Mouse (Mus musculus) sigmoid colon, adult 10 weeks (tissue): ENCODE results near the gene Cyp4f39. TPM values are rescaled to one million over a fixed set of nuclear protein-coding genes. Genes with fewer than 3 reads are reported as not detected.

Experiments used
- polyA plus RNA-seq: library from polyadenylated mRNA; stranded (reverse); fragments of 350-450 nt; fragmentation: Illumina TruSeq; extraction: RNeasy Lipid Tissue Mini Kit (QIAGEN cat#74804); gene quantifications from one replicate; pipeline ENCODE4 v1.2.3, GENCODE M21; 2014; ENCODE audit warnings: low read depth, low replicate concordance

The Cyp4f39 gene
- not detected for polyA plus RNA-seq

DNA sequence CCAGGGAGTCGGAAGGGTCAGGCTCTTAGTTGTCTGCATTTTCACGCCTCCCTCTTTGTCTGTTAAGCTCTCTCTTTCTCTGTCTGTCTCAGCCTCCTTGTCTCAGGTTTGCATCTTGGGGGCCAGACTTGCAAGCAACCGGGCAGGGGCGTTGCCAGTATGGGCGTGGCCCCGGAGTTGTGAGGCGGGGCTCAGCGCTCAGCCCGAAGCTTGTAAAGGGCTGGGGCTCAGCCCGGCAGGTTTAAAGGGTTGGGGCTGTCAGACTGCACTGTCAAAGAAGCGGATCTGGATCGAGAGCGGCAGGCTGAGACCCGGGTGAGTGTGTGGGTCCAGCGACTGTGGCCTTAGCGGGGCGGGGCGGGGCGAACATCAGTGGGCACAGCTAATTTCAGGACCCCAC is at the start of gene Cyp4f39:
Gene Cyp4f39 (plus strand): TSS at position 242 of the 400 bp plus-strand sequence.

GRCm38 (mm10) chr17:32403417-32403816 is 49.1 kb upstream of the Cyp4f39 start, which contains the start of gene Rasal3:
Gene Rasal3 (minus strand): TSS chr17:32403583.

GRCm38 (mm10) chr17:32424034-32424433 is 28.5 kb upstream of the Cyp4f39 start, which contains the start of gene Pglyrp2:
Gene Pglyrp2 (minus strand): TSS chr17:32424167.

DNA sequence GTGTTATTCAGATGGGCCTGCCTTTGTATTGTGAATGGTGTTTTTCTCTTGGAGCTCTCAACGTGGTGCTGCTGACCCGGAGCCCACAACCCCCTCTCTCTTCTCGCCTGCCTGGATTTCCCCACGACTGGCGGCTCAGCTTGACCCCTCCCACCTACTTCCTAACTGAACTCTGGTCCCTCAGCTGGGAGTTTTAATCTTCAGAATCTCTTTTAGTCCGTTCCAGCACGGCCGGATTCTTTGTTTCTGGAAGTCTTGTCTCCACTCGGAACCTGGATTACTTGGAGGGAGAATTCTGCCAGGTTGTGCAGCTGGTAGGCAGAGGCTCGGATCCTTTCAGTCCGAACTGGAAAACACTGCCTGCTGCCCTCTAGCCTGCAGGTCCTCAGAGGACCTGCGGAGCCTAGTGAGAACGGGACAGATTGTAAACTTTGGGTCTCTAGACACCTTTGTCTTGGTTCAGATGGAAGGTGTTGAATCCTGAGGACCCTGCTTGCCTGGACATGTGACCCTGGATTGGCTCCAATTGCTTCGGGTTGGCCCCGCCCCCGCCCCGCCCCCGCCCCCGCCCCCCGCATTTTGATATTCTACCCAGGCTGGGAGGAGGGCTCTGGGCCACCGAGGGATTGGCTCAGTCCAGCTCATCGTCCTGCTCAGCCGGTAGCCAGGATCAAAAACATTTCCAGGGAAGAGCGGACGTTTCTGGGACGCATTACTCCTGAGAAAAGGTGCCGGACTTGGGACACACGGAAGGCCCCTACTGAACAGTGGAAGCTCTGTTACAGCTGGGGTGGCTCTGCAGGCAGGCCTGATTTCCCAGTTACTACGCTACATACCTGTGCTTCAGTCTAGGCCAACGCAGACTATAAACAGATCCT is 53.6 kb downstream of the Cyp4f39 start, which contains the start of gene Cyp4f17:
Gene Cyp4f17 (plus strand): TSS at position 200 of the 878 bp plus-strand sequence.

GRCm38 (mm10) chr17:32536051-32536866 is 83.7 kb downstream of the Cyp4f39 start, which contains the start of gene Cyp4f16:
Gene Cyp4f16 (plus strand): TSS chr17:32536558.

Other genes starting within 250 kb of the Cyp4f39 start
- gene Brd4, start 168.0 kb upstream of the Cyp4f39 start, polyA plus RNA-seq: 28.5 TPM
- 127 TPM for gene Akap8, start 131.5 kb upstream of the Cyp4f39 start, polyA plus RNA-seq
- gene Akap8l, start 102.1 kb upstream of the Cyp4f39 start, polyA plus RNA-seq: 23.2 TPM
- gene Wiz, start 63.3 kb upstream of the Cyp4f39 start, polyA plus RNA-seq: 3.1 TPM
- gene Rasal3, start 49.1 kb upstream of the Cyp4f39 start, polyA plus RNA-seq: 1.4 TPM
- 0.76 TPM for gene Pglyrp2, start 28.6 kb upstream of the Cyp4f39 start, polyA plus RNA-seq
- gene Cyp4f17, start 53.3 kb downstream of the Cyp4f39 start, polyA plus RNA-seq: 1.6 TPM
- gene Cyp4f16, start 83.8 kb downstream of the Cyp4f39 start, polyA plus RNA-seq: 39.0 TPM
- not detected for gene Cyp4f37, start 168.6 kb downstream of the Cyp4f39 start, polyA plus RNA-seq
- gene Cyp4f40, start 206.2 kb downstream of the Cyp4f39 start, polyA plus RNA-seq: 13.2 TPM
- gene Cyp4f15, start 232.9 kb downstream of the Cyp4f39 start, polyA plus RNA-seq: not detected